Mouse (Mus musculus): ENCODE measurements around the gene Plagl1. TPM values are rescaled to one million over a fixed set of nuclear protein-coding genes. Genes with fewer than 3 reads are reported as not detected.
A peak's percentile ranks its signal among the peaks of the same experiment; 100 is the strongest.
"Not testable (repeated sequence)": the region's sequence is repeated elsewhere in the genome, so short reads cannot be mapped to it uniquely, and the experiment has no call there.

Plagl1 gene
- polyA plus RNA-seq (2012; rRNA removed): 8.8 and 12.4 TPM in 2 replicates

- DNase-seq: no peak
- no peak within 1 kb of the TSS; the same call in 1 of the 2 replicates for H3K27ac ChIP-seq (ENCODE audit: control insufficient read depth, insufficient read depth, low read length)
- no peaks in the 10 kb centered on the region for H3K27me3 ChIP-seq (ENCODE audit: control insufficient read depth, insufficient read depth, low read length)
- no peaks in the 10 kb centered on the region for H3K36me3 ChIP-seq (ENCODE audit: control insufficient read depth, insufficient read depth, low read length)
- WGBS: 86% methylated on average over 11 of the region's 11 CpGs
- H3K4me3 ChIP-seq (ENCODE audit: control insufficient read depth, insufficient read depth, low read length): no peak within 1 kb of the TSS
- H3K4me1 ChIP-seq (replicated peaks; ENCODE audit: control insufficient read depth, insufficient read depth, low read length): no peaks in the 10 kb centered on the region; the same call in 1 of the 2 replicates
- no peak for TF ChIP-seq POLR2A (IDR thresholded peaks at IDR 0.05; ENCODE audit: control insufficient read depth, extremely low read depth, insufficient read depth, low read length, poor library complexity)
- no peak for TF ChIP-seq CTCF (IDR thresholded peaks at IDR 0.05; ENCODE audit: borderline replicate concordance, control insufficient read depth, extremely low read depth, insufficient read depth, low read length, poor library complexity)
Measured at GRCm38 (mm10) chr10:13060021-13060668, at the start of gene Plagl1. Gene Plagl1, plus strand, starts transcription at chr10:13060504.

GRCm38 (mm10) chr10:13014026-13014425 is 46.3 kb upstream of the Plagl1 start:
- Histone ChIP-seq H3K4me1 (replicated peaks; ENCODE audit: control insufficient read depth, insufficient read depth, low read length) (peaks cover 7% of the 10 kb centered on the region; the same call in 1 of the 2 replicates), H3K27ac (ENCODE audit: control insufficient read depth, insufficient read depth, low read length) (no peak overlapping the region), H3K27me3 (ENCODE audit: control insufficient read depth, insufficient read depth, low read length) (no peaks in the 10 kb centered on the region), H3K4me3 (ENCODE audit: control insufficient read depth, insufficient read depth, low read length) (no peak overlapping the region), H3K36me3 (ENCODE audit: control insufficient read depth, insufficient read depth, low read length) (no peaks in the 10 kb centered on the region)
- 92% methylated on average over 7 of the region's 7 CpGs for whole genome bisulfite sequencing
- TF ChIP-seq CTCF (IDR thresholded peaks at IDR 0.05; ENCODE audit: borderline replicate concordance, control insufficient read depth, extremely low read depth, insufficient read depth, low read length, poor library complexity) (no peak), POLR2A (IDR thresholded peaks at IDR 0.05; ENCODE audit: control insufficient read depth, extremely low read depth, insufficient read depth, low read length, poor library complexity) (no peak)
- DNase-seq: no peak

GRCm38 (mm10) chr10:13016573-13016972 is 43.7 kb upstream of the Plagl1 start:
- H3K36me3 ChIP-seq (ENCODE audit: control insufficient read depth, insufficient read depth, low read length): no peaks in the 10 kb centered on the region
- no peaks in the 10 kb centered on the region for H3K27me3 ChIP-seq (ENCODE audit: control insufficient read depth, insufficient read depth, low read length)
- H3K4me3 ChIP-seq (ENCODE audit: control insufficient read depth, insufficient read depth, low read length): no peak overlapping the region
- 25% methylated on average over 4 of the region's 4 CpGs for WGBS
- H3K27ac ChIP-seq (ENCODE audit: control insufficient read depth, insufficient read depth, low read length): no peak overlapping the region
- no peaks in the 10 kb centered on the region for H3K4me1 ChIP-seq (replicated peaks; ENCODE audit: control insufficient read depth, insufficient read depth, low read length)
- DNase-seq: peak; percentile 55
- TF ChIP-seq POLR2A (IDR thresholded peaks at IDR 0.05; ENCODE audit: control insufficient read depth, extremely low read depth, insufficient read depth, low read length, poor library complexity): no peak
- no peak for TF ChIP-seq CTCF (IDR thresholded peaks at IDR 0.05; ENCODE audit: borderline replicate concordance, control insufficient read depth, extremely low read depth, insufficient read depth, low read length, poor library complexity)

GRCm38 (mm10) chr10:13018510-13018909 is 41.8 kb upstream of the Plagl1 start:
- TF ChIP-seq CTCF (IDR thresholded peaks at IDR 0.05; ENCODE audit: borderline replicate concordance, control insufficient read depth, extremely low read depth, insufficient read depth, low read length, poor library complexity) (peak; percentile 58; the same call in 1 of the 2 replicates), POLR2A (IDR thresholded peaks at IDR 0.05; ENCODE audit: control insufficient read depth, extremely low read depth, insufficient read depth, low read length, poor library complexity) (no peak)
- no peak for DNase-seq
- Histone ChIP-seq H3K27ac (ENCODE audit: control insufficient read depth, insufficient read depth, low read length) (no peak overlapping the region), H3K27me3 (ENCODE audit: control insufficient read depth, insufficient read depth, low read length) (no peaks in the 10 kb centered on the region), H3K4me3 (ENCODE audit: control insufficient read depth, insufficient read depth, low read length) (no peak overlapping the region), H3K36me3 (ENCODE audit: control insufficient read depth, insufficient read depth, low read length) (no peaks in the 10 kb centered on the region), H3K4me1 (replicated peaks; ENCODE audit: control insufficient read depth, insufficient read depth, low read length) (no peaks in the 10 kb centered on the region)
- WGBS: 70% methylated on average over 7 of the region's 7 CpGs

GRCm38 (mm10) chr10:13019026-13019425 is 41.3 kb upstream of the Plagl1 start:
- DNase-seq: no peak
- H3K27me3 ChIP-seq (ENCODE audit: control insufficient read depth, insufficient read depth, low read length): no peaks in the 10 kb centered on the region
- no peaks in the 10 kb centered on the region for H3K36me3 ChIP-seq (ENCODE audit: control insufficient read depth, insufficient read depth, low read length)
- 95% methylated on average over 5 of the region's 5 CpGs for WGBS
- no peak overlapping the region for H3K27ac ChIP-seq (ENCODE audit: control insufficient read depth, insufficient read depth, low read length)
- no peak for TF ChIP-seq POLR2A (IDR thresholded peaks at IDR 0.05; ENCODE audit: control insufficient read depth, extremely low read depth, insufficient read depth, low read length, poor library complexity)
- no peak for TF ChIP-seq CTCF (IDR thresholded peaks at IDR 0.05; ENCODE audit: borderline replicate concordance, control insufficient read depth, extremely low read depth, insufficient read depth, low read length, poor library complexity)
- H3K4me3 ChIP-seq (ENCODE audit: control insufficient read depth, insufficient read depth, low read length): no peak overlapping the region
- no peaks in the 10 kb centered on the region for H3K4me1 ChIP-seq (replicated peaks; ENCODE audit: control insufficient read depth, insufficient read depth, low read length)

GRCm38 (mm10) chr10:13022103-13022502 is 38.2 kb upstream of the Plagl1 start:
- no peak for DNase-seq
- H3K4me3 ChIP-seq (ENCODE audit: control insufficient read depth, insufficient read depth, low read length): no peak overlapping the region
- no peaks in the 10 kb centered on the region for H3K36me3 ChIP-seq (ENCODE audit: control insufficient read depth, insufficient read depth, low read length)
- WGBS: 92% methylated on average over 4 of the region's 4 CpGs
- no peaks in the 10 kb centered on the region for H3K27me3 ChIP-seq (ENCODE audit: control insufficient read depth, insufficient read depth, low read length)
- no peaks in the 10 kb centered on the region for H3K4me1 ChIP-seq (replicated peaks; ENCODE audit: control insufficient read depth, insufficient read depth, low read length)
- no peak for TF ChIP-seq CTCF (IDR thresholded peaks at IDR 0.05; ENCODE audit: borderline replicate concordance, control insufficient read depth, extremely low read depth, insufficient read depth, low read length, poor library complexity)
- TF ChIP-seq POLR2A (IDR thresholded peaks at IDR 0.05; ENCODE audit: control insufficient read depth, extremely low read depth, insufficient read depth, low read length, poor library complexity): no peak
- H3K27ac ChIP-seq (ENCODE audit: control insufficient read depth, insufficient read depth, low read length): no peak overlapping the region

- H3K4me3 ChIP-seq (ENCODE audit: control insufficient read depth, insufficient read depth, low read length); H3K27ac ChIP-seq (ENCODE audit: control insufficient read depth, insufficient read depth, low read length); H3K27me3 ChIP-seq (ENCODE audit: control insufficient read depth, insufficient read depth, low read length); DNase-seq; H3K36me3 ChIP-seq (ENCODE audit: control insufficient read depth, insufficient read depth, low read length); H3K4me1 ChIP-seq (replicated peaks; ENCODE audit: control insufficient read depth, insufficient read depth, low read length): not testable (repeated sequence)
- 6% methylated on average over 3 of the region's 3 CpGs for WGBS
Measured at GRCm38 (mm10) chr10:13023985-13024384, 36.3 kb upstream of the Plagl1 start.
